Mouse (Mus musculus): ENCODE data around the gene Tnik. TPM values are rescaled to one million over a fixed set of nuclear protein-coding genes. Genes with fewer than 3 reads are reported as not detected.

Tnik gene
- polyA plus RNA-seq, 1 experiment from 2014 or later, result 114 TPM

DNA sequence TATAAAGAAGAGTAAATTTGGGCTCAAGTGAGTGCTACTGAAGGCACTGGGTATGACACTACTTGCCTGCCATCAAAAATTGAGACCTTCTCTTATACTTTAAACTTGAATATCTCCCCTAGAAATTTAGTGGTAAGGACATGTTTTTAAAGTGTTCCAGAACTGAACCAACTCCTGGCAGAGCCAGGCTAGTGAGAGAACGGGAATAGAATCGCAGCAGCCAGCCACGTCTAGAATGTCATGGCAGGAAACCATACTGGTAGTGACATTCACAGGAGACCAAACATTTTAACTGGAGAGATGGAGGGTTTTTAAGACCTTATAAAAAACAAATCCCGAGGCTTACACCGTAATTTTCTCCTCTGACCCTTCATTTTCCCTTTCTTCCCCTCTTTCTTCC is 172.5 kb downstream of the Tnik start:
- 92% methylated on average over 5 of the region's 5 CpGs for WGBS
- ATAC-seq (ENCODE audit: low FRiP score, low TSS enrichment), result no peak
- no peaks in the 10 kb centered on the region for H3K36me3 ChIP-seq (ENCODE audit: control insufficient read depth, insufficient read depth, low read length)
- H3K4me2 ChIP-seq (ENCODE audit: low read length), result no peak overlapping the region
- no peaks in the 10 kb centered on the region for H3K27me3 ChIP-seq (ENCODE audit: control insufficient read depth, insufficient read depth, low read length)
- no peak overlapping the region for H3K27ac ChIP-seq (replicated peaks; ENCODE audit: low read depth, low read length)
- no peaks in the 10 kb centered on the region for H3K9me3 ChIP-seq (ENCODE audit: control insufficient read depth, low read length)
- no peak overlapping the region for H3K4me3 ChIP-seq (replicated peaks; ENCODE audit: low read depth, low read length)
- no peak for DNase-seq
- no peaks in the 10 kb centered on the region for H3K4me1 ChIP-seq (ENCODE audit: control insufficient read depth, insufficient read depth, low read length)
- no peak overlapping the region for H3K9ac ChIP-seq (replicated peaks; ENCODE audit: low read length)

GRCm38 (mm10) chr3:28437429-28437828 is 174.4 kb downstream of the Tnik start:
- H3K36me3 ChIP-seq (ENCODE audit: control insufficient read depth, insufficient read depth, low read length), result no peaks in the 10 kb centered on the region
- no peak for DNase-seq
- 74% methylated on average over 5 of the region's 5 CpGs for WGBS

GRCm38 (mm10) chr3:28441545-28441944 is 178.5 kb downstream of the Tnik start:
- H3K9me3 ChIP-seq (ENCODE audit: control insufficient read depth, low read length), result no peaks in the 10 kb centered on the region
- H3K27me3 ChIP-seq (ENCODE audit: control insufficient read depth, insufficient read depth, low read length), result no peaks in the 10 kb centered on the region
- 71% methylated on average over 4 of the region's 4 CpGs for WGBS
- no peak overlapping the region for H3K27ac ChIP-seq (replicated peaks; ENCODE audit: low read depth, low read length)
- no peak overlapping the region for H3K4me2 ChIP-seq (ENCODE audit: low read length)
- H3K4me1 ChIP-seq (ENCODE audit: control insufficient read depth, insufficient read depth, low read length), result no peaks in the 10 kb centered on the region
- no peak for ATAC-seq (ENCODE audit: low FRiP score, low TSS enrichment)
- no peak overlapping the region for H3K9ac ChIP-seq (replicated peaks; ENCODE audit: low read length)
- DNase-seq, result no peak
- no peaks in the 10 kb centered on the region for H3K36me3 ChIP-seq (ENCODE audit: control insufficient read depth, insufficient read depth, low read length)
- no peak overlapping the region for H3K4me3 ChIP-seq (replicated peaks; ENCODE audit: low read depth, low read length)

More at GRCm38 (mm10) chr3:28437429-28437828, 174.4 kb downstream of the Tnik start:
- no peak overlapping the region for H3K9ac ChIP-seq (replicated peaks; ENCODE audit: low read length)
- no peak overlapping the region for H3K4me3 ChIP-seq (replicated peaks; ENCODE audit: low read depth, low read length)
- no peaks in the 10 kb centered on the region for H3K9me3 ChIP-seq (ENCODE audit: control insufficient read depth, low read length)
- H3K4me1 ChIP-seq (ENCODE audit: control insufficient read depth, insufficient read depth, low read length), result no peaks in the 10 kb centered on the region
- no peak overlapping the region for H3K4me2 ChIP-seq (ENCODE audit: low read length)
- H3K27me3 ChIP-seq (ENCODE audit: control insufficient read depth, insufficient read depth, low read length), result no peaks in the 10 kb centered on the region
- no peak overlapping the region for H3K27ac ChIP-seq (replicated peaks; ENCODE audit: low read depth, low read length)
- ATAC-seq (ENCODE audit: low FRiP score, low TSS enrichment), result no peak

DNA sequence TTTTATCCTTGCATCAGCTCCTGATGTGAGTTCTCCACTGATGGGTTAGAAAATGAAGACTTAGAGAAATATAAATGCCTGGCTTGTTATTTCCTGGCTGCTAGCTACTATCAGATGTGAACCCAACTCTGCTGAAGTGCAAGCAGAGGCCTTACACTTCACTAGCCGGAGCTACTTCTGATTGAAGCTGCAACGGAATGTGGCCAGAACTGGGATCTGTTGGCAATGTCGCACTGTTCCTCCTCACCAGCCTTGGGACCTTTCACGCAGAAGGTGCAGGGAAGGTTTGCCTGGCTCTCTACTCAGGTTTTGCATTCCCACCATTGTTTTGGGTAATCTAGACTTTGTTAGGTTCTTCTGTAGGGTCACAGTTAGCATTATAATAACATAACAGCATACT is 179.1 kb downstream of the Tnik start:
- Histone ChIP-seq H3K27me3 (ENCODE audit: control insufficient read depth, insufficient read depth, low read length) (no peaks in the 10 kb centered on the region), H3K27ac (replicated peaks; ENCODE audit: low read depth, low read length) (no peak overlapping the region), H3K36me3 (ENCODE audit: control insufficient read depth, insufficient read depth, low read length) (no peaks in the 10 kb centered on the region), H3K4me3 (replicated peaks; ENCODE audit: low read depth, low read length) (no peak overlapping the region), H3K9me3 (ENCODE audit: control insufficient read depth, low read length) (no peaks in the 10 kb centered on the region), H3K9ac (replicated peaks; ENCODE audit: low read length) (no peak overlapping the region), H3K4me1 (ENCODE audit: control insufficient read depth, insufficient read depth, low read length) (no peaks in the 10 kb centered on the region), H3K4me2 (ENCODE audit: low read length) (no peak overlapping the region)
- 92% methylated on average over 4 of the region's 4 CpGs for WGBS
- DNase-seq (no peak), ATAC-seq (ENCODE audit: low FRiP score, low TSS enrichment) (no peak)

- 82% methylated on average over 4 of the region's 4 CpGs for WGBS
- H3K4me2 ChIP-seq (ENCODE audit: low read length), result no peak overlapping the region
Measured at GRCm38 (mm10) chr3:28447950-28448349, 184.9 kb downstream of the Tnik start.

DNA sequence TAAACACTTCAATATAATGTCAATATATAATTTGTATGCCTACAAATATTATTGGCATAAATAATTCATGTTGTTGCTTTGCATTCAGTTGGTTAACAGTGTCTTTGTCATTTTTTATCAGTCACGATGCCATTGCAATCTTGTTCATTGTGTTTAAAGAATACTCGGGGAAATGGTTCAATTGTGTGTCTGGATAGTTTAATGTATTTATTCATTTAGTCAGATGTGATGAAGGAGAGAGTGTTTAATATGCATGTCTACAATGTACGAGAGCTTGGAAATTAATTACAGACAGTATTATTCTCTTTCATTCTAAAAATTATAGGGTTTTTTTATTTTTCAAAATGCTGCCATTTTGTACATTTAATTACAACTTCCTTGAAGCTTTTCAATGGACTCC is 190.4 kb downstream of the Tnik start:
- 73% methylated on average over 3 of the region's 3 CpGs for WGBS
- Histone ChIP-seq H3K9me3 (ENCODE audit: control insufficient read depth, low read length) (no peaks in the 10 kb centered on the region), H3K4me1 (ENCODE audit: control insufficient read depth, insufficient read depth, low read length) (no peaks in the 10 kb centered on the region), H3K9ac (replicated peaks; ENCODE audit: low read length) (no peak overlapping the region), H3K36me3 (ENCODE audit: control insufficient read depth, insufficient read depth, low read length) (no peaks in the 10 kb centered on the region), H3K4me3 (replicated peaks; ENCODE audit: low read depth, low read length) (no peak overlapping the region), H3K27me3 (ENCODE audit: control insufficient read depth, insufficient read depth, low read length) (no peaks in the 10 kb centered on the region), H3K27ac (replicated peaks; ENCODE audit: low read depth, low read length) (no peak overlapping the region), H3K4me2 (ENCODE audit: low read length) (no peak overlapping the region)
- no peak for DNase-seq
- no peak for ATAC-seq (ENCODE audit: low FRiP score, low TSS enrichment)

More at GRCm38 (mm10) chr3:28447950-28448349, 184.9 kb downstream of the Tnik start:
- Histone ChIP-seq H3K27me3 (ENCODE audit: control insufficient read depth, insufficient read depth, low read length) (no peaks in the 10 kb centered on the region), H3K9ac (replicated peaks; ENCODE audit: low read length) (no peak overlapping the region), H3K9me3 (ENCODE audit: control insufficient read depth, low read length) (no peaks in the 10 kb centered on the region), H3K27ac (replicated peaks; ENCODE audit: low read depth, low read length) (no peak overlapping the region), H3K4me3 (replicated peaks; ENCODE audit: low read depth, low read length) (no peak overlapping the region), H3K4me1 (ENCODE audit: control insufficient read depth, insufficient read depth, low read length) (no peaks in the 10 kb centered on the region), H3K36me3 (ENCODE audit: control insufficient read depth, insufficient read depth, low read length) (no peaks in the 10 kb centered on the region)
- ATAC-seq (ENCODE audit: low FRiP score, low TSS enrichment) (no peak), DNase-seq (no peak)

DNA sequence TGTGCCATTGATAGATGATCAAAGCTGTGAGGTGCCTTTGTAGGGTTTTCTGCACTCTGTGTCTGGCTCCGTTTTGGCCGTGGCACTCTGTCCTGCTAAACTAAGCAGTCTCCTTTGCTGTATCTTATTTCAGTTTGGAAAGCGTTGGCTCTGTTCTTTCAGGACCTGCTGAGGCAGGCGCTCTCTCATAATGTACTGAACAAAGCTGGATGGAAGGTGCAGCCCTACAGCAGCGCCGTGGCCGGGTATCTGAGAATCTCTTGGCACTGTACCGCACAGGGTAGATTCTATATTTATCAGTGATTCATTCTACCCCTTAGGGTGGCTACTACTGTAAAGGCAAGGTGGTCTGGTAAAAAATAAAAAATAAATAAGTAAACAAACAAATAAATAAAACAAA is 193.8 kb downstream of the Tnik start:
- no peak for ATAC-seq (ENCODE audit: low FRiP score, low TSS enrichment)
- Histone ChIP-seq H3K27me3 (ENCODE audit: control insufficient read depth, insufficient read depth, low read length) (no peaks in the 10 kb centered on the region), H3K4me3 (replicated peaks; ENCODE audit: low read depth, low read length) (no peak overlapping the region), H3K4me2 (ENCODE audit: low read length) (no peak overlapping the region), H3K9me3 (ENCODE audit: control insufficient read depth, low read length) (no peaks in the 10 kb centered on the region), H3K27ac (replicated peaks; ENCODE audit: low read depth, low read length) (no peak overlapping the region), H3K36me3 (ENCODE audit: control insufficient read depth, insufficient read depth, low read length) (no peaks in the 10 kb centered on the region), H3K4me1 (ENCODE audit: control insufficient read depth, insufficient read depth, low read length) (no peaks in the 10 kb centered on the region), H3K9ac (replicated peaks; ENCODE audit: low read length) (no peak overlapping the region)
- 79% methylated on average over 8 of the region's 8 CpGs for WGBS
- DNase-seq, result no peak

DNA sequence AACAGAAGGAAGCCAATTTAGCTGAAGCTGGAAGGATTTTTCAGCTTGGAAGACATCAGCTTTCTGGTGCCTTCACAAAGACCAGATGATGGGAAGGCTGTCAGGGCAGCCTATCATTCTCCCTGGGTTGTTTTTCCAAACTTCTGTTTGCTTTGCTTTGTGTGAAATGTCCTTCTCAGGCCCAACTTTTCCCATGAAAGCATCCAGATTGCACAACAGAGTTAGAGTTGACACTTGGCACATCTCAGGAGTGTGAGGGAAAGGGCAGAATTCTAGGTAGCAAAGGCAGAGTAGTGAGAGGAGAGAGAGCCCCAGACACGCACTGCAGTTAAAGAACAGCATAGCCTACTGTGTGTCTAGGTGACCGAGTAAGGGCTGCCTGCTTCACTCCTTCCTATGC is 194.5 kb downstream of the Tnik start:
- no peak for DNase-seq
- no peak overlapping the region for H3K4me3 ChIP-seq (replicated peaks; ENCODE audit: low read depth, low read length)
- 85% methylated on average over 2 of the region's 2 CpGs for WGBS
- H3K4me1 ChIP-seq (ENCODE audit: control insufficient read depth, insufficient read depth, low read length), result no peaks in the 10 kb centered on the region
- H3K4me2 ChIP-seq (ENCODE audit: low read length), result no peak overlapping the region
- H3K27me3 ChIP-seq (ENCODE audit: control insufficient read depth, insufficient read depth, low read length), result no peaks in the 10 kb centered on the region
- no peak for ATAC-seq (ENCODE audit: low FRiP score, low TSS enrichment)
- no peak overlapping the region for H3K9ac ChIP-seq (replicated peaks; ENCODE audit: low read length)
- H3K27ac ChIP-seq (replicated peaks; ENCODE audit: low read depth, low read length), result no peak overlapping the region
- no peaks in the 10 kb centered on the region for H3K9me3 ChIP-seq (ENCODE audit: control insufficient read depth, low read length)
- H3K36me3 ChIP-seq (ENCODE audit: control insufficient read depth, insufficient read depth, low read length), result no peaks in the 10 kb centered on the region

DNA sequence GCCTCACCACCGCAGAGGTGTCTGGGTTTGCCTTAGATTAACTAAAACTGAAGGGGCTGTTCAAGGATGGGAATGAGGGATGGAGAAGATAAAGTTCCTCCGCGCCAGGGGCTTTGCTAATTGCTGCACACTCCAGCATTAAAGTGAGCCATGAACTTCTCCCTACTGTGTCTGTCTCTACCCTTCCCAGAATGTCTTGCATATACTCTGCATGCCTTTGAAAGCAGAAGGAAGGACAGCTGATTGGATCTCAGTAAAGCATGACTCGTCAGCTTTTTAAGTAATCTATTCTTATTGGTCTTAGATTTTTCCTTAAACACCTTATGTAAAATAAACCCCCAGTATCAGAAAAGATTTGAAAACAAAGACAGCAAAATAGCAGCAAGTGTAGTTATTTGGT is 203.7 kb downstream of the Tnik start:
- Histone ChIP-seq H3K9me3 (ENCODE audit: control insufficient read depth, low read length) (no peaks in the 10 kb centered on the region), H3K9ac (replicated peaks; ENCODE audit: low read length) (no peak overlapping the region), H3K27ac (replicated peaks; ENCODE audit: low read depth, low read length) (no peak overlapping the region), H3K4me3 (replicated peaks; ENCODE audit: low read depth, low read length) (no peak overlapping the region), H3K4me2 (ENCODE audit: low read length) (no peak overlapping the region), H3K4me1 (ENCODE audit: control insufficient read depth, insufficient read depth, low read length) (no peaks in the 10 kb centered on the region), H3K27me3 (ENCODE audit: control insufficient read depth, insufficient read depth, low read length) (no peaks in the 10 kb centered on the region), H3K36me3 (ENCODE audit: control insufficient read depth, insufficient read depth, low read length) (no peaks in the 10 kb centered on the region)
- WGBS, result 88% methylated on average over 4 of the region's 4 CpGs
- DNase-seq (no peak), ATAC-seq (ENCODE audit: low FRiP score, low TSS enrichment) (no peak)
